Mouse (Mus musculus) cortical plate, adult 2 months (tissue): ENCODE results near the gene Pard6a. TPM values are rescaled to one million over a fixed set of nuclear protein-coding genes. Genes with fewer than 3 reads are reported as not detected.
A peak's percentile ranks its signal among the peaks of the same experiment; 100 is the strongest.

Source experiments
- H3K27ac ChIP-seq: fragments of 200-500 bp; 2 replicates; pipeline ENCODE4 v1.5.1; 2012; ENCODE audit warnings: low read length, control low read depth, inconsistent platforms; ENCODE audit not compliant: insufficient read depth
- H3K4me1 ChIP-seq: fragments of 200-500 bp; 2 replicates; pipeline ENCODE4 v1.6.1; 2011; ENCODE audit warnings: low read length; ENCODE audit not compliant: control insufficient read depth, insufficient read depth
- H3K4me3 ChIP-seq: fragments of 200-500 bp; 2 replicates; pipeline ENCODE4 v1.5.1; 2011; ENCODE audit warnings: mild to moderate bottlenecking, low read length, control low read depth; ENCODE audit not compliant: insufficient read depth
- CTCF ChIP-seq: fragments of 200-500 bp; IDR thresholded peaks from 2 replicates; pipeline ENCODE4 v1.5.1; 2011; ENCODE audit warnings: mild to moderate bottlenecking, control low read depth, low read length; ENCODE audit not compliant: insufficient read depth; ENCODE audit errors: extremely low read depth
- POLR2A ChIP-seq: fragments of 200-500 bp; IDR thresholded peaks from 2 replicates; pipeline ENCODE4 v1.6.1; 2011; ENCODE audit warnings: mild to moderate bottlenecking, low read length, control low read depth; ENCODE audit not compliant: insufficient read depth; ENCODE audit errors: extremely low read depth
- polyA plus RNA-seq: library from polyadenylated mRNA; depleted of rRNA; stranded (reverse); fragments of >200 nt; gene quantifications from 2 replicates; pipeline ENCODE4 v1.2.3, GENCODE M21; 2012

The Pard6a gene
- polyA plus RNA-seq, 1 experiment, result 57.3 TPM

DNA sequence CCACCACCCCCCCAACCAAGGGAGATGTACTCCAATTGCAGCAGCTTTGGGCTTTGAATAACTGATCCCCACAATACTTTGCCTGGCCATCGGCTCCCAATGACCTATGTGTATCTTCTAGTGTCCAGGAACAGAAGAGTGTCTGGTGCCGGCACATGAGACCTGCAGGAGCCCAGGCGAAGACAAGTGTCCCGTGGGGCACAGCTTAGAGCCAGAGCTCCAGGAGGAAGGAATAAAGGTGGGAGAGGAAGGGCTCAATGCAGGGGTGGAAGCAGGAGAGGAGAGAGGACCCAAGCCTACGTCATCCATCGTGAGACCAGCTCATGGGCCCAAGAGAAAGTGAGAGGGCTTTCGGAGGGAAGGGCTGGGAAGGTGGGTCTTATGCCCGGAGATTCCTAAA, 7.7 kb downstream of the Pard6a start:
- no peak overlapping the region for H3K4me3 ChIP-seq
- peaks cover 2% of the 10 kb centered on the region; the same call in 1 of the 2 replicates for H3K4me1 ChIP-seq
- no peak for TF ChIP-seq CTCF
- TF ChIP-seq POLR2A, result no peak
- H3K27ac ChIP-seq, result no peak overlapping the region

DNA sequence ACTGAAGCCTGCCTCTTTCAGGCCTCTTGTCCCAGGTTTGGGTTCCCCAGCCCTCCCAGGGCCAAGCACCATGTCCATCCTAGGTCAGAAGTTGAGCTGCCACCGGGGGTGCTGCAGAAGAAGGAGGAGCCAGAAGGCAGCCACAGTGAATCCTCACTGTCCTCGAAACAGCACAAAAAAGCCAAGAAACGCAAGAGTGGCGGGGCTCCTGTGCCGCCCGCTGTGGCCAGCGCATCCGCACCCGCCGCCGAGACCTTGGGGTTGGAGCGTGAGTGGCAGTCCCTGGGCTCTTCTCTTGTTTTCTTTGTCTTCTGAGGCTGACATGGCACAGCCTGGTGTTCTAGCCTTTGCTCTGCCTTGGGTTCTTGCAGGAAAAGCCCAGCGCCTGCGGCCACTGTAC, 8.4 kb downstream of the Pard6a start:
- H3K4me3 ChIP-seq, result no peak overlapping the region
- H3K27ac ChIP-seq, result no peak overlapping the region
- no peak for TF ChIP-seq CTCF
- TF ChIP-seq POLR2A, result no peak
- peaks cover 2% of the 10 kb centered on the region; the same call in 1 of the 2 replicates for H3K4me1 ChIP-seq

DNA sequence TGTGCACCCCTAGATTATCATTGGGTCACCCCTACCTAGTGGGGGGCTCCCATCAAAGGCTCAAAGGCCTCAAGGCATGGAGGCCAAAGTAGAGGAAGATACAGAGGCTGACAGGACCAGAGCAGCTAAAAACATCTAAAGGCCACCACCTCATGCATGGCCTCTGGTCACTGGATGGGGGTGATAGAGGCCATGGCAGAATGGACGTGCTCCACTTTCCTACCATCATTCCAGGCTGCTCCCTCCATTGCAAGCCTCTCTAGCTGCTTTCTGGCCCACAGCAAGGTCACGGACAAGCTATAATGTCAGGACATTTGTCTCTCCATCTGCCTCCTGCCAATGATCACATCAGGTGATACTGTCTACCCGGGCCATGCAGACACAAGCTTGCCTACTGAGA, 11.3 kb downstream of the Pard6a start:
- TF ChIP-seq CTCF (no peak), POLR2A (no peak)
- peaks cover 2% of the 10 kb centered on the region; the same call in 1 of the 2 replicates for H3K4me1 ChIP-seq
- H3K4me3 ChIP-seq, result no peak overlapping the region
- H3K27ac ChIP-seq, result no peak overlapping the region

DNA sequence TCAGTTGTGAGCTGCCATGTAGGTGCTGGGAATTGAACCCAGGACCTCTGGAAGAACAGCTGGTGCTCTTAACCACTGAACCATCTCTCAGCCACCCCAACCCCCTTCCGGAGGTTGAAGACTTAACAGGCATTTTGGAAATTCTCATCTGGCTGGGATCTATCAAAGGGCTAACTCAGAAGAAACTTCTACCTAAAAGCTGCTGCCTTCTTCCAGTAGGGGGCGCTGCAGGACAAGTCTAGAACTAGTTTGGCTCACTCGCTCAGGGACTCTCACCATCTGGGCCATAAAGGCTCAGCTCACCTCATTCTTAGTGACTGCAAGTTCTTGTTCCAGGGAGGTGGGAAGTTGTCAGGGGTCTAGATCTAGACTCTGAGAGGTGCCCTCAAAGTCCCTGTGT, 13.2 kb downstream of the Pard6a start:
- Histone ChIP-seq H3K4me1 (no peaks in the 10 kb centered on the region), H3K27ac (no peak overlapping the region), H3K4me3 (no peak overlapping the region)
- TF ChIP-seq POLR2A, result no peak
- TF ChIP-seq CTCF, result peak; percentile 83

DNA sequence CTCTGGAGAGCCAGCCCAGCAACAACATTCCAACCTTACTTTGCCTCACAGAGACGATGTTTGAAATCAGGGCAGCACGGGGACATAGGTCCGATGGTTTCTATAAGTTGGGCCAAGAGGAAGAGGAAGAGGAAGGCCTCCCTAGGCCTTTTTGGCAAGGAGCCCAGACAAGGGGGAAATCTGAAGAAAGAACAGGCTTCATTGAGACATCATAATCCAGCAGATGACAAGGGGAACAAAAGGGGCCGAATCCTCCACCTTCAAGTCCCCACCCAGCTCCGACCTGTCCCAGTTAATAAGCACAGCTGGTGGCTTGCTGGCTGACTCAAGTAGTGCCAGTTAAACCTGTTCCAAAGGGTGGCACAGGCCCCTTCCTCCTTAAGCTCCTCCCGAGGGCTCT, 14.1 kb downstream of the Pard6a start:
- Histone ChIP-seq H3K27ac (no peak overlapping the region), H3K4me3 (no peak overlapping the region)
- TF ChIP-seq POLR2A, result no peak
- TF ChIP-seq CTCF, result no peak

DNA sequence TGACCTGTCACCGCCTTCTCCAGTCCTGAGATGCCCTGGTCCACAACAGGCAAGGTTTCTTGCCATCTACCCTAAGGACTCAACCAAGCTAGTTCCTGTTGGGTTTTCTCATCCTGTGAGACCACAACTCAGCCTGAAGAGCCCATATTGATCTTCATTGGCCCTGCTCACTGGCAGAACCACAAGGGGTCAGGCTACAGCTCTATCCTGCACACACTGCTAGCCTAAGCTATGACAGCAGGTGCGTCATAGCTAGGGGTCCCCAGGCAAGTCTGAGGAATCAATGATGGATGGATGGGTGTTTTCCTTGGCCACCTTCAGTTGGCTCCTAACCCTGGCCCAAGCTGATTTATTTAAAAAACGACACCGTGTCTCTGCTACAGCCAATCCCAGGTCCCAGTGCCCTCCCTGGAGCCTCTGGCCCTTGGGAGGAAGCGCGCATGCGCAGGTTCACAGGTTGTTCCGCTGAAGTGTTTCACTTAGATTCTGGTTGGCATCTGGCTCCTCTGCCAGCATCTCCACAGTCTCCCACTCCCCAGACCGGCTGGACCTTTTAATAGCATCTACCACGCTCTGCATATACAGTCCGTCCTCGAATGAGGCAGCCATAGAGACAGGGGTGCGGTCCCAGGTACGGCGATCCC, 15.5 kb downstream of the Pard6a start:
- H3K4me3 ChIP-seq, result no peak overlapping the region

More for the DNA sequence above, 14.1 kb downstream of the Pard6a start:
- no peaks in the 10 kb centered on the region for H3K4me1 ChIP-seq

DNA sequence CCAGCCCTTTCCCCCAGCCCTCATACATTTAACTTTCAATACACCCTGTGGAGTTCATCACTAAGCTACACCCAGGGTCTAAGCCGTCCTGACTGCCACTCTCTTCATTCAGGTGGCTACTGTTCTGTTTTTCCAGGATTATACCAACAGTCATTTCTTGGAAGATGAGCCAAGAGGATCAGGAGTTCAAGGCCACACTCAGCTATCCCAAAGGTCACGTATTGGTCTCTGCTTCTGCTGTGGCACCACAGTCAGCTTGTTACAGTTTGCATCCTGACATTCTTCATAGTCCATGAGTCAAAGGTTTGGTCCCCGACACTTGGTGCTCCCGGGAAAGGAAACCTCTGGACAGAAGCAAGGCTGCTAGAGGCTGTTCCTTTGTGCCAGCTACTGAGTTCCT, 18.7 kb downstream of the Pard6a start:
- Histone ChIP-seq H3K4me3 (no peak overlapping the region), H3K4me1 (no peaks in the 10 kb centered on the region), H3K27ac (no peak overlapping the region)
- TF ChIP-seq POLR2A (no peak), CTCF (no peak)

More for the DNA sequence above, 15.5 kb downstream of the Pard6a start:
- no peak overlapping the region for H3K27ac ChIP-seq
- TF ChIP-seq CTCF (no peak), POLR2A (no peak)
- no peaks in the 10 kb centered on the region for H3K4me1 ChIP-seq

DNA sequence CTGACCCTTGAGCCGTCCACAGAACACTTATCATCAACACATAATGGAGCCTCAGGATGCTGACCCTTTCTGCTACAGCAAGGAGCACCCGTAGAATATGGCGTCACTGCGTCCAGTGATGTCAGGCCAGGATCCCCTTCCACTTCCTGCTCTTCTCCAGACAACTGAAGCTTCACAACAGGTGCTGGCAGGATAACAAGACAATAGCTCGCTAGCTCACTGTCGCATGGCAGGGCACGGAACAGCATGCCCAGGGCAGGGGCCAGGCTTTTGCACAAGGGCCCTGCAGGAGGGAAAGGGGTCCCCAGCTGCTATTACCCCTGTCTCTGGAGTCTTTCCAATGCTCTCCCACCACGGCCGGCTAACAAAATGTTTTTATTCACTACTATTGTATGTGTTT, 21.9 kb downstream of the Pard6a start:
- H3K27ac ChIP-seq, result no peak overlapping the region
- no peaks in the 10 kb centered on the region for H3K4me1 ChIP-seq
- no peak overlapping the region for H3K4me3 ChIP-seq
- TF ChIP-seq CTCF (no peak), POLR2A (no peak)

DNA sequence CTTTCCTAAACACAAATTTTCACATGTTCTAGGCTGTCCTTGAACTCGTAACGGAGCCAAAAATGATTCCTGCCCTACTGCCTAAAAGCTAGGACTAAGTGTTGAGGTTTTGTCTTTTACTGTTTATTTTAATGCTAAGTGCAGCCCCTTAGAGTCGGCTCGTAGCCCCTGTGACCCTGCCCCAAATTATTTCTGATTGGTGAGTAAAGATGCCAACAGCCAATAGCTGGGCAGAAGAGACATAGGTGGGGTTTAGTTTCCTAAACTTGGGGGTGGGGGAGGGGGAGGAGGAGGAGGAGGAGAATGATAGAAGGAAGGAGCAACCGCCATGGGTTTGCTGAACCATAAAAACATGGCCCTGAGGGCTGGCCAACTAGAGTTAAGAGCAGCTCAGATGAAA, 24.8 kb downstream of the Pard6a start:
- Histone ChIP-seq H3K4me1 (no peaks in the 10 kb centered on the region), H3K4me3 (no peak overlapping the region), H3K27ac (no peak overlapping the region)
- TF ChIP-seq POLR2A, result no peak

DNA sequence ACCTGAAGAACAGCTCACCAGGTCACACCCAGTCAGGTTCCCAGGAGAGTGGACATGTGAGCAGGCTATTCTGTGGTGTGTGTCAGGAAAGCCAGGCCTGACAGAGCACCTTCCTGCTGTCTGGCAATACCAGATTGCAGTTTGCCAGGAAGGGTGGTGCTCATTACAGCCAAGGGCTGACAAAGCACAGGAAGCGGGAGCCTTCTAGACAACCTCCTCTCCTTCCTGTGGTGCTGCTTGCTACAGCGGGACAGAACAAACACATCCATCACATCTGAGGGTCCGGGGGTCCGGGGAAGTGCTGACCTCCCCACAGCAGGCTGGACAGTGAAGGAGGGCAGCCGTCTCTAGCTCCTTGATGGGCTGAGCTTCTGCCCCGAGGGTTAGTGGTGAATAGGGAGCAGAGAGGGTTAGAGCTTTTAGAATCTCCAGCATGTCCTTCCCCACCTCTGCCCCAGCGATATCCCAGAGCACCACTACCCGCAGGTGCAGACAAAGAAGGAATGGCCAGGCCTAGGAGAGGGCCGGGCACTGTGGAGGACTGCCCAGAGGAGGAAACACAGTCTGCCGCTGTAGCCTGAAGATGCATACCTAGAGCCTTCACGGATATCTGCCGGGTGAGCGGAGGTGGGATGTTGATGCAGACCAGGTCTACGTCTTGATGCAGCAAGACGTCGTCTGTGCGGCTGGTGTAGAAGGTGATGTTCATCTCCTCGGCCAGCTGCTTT, 26.6 kb downstream of the Pard6a start:
- 0 out of 2 replicates have a peak overlapping the region, but pooled peaks have one; percentile 28 for H3K27ac ChIP-seq
- no peak for TF ChIP-seq CTCF
- no peaks in the 10 kb centered on the region for H3K4me1 ChIP-seq
- no peak overlapping the region for H3K4me3 ChIP-seq
